21 mouse cellular contexts compared by ENCODE assay signal in genomic region chr4:126339461-126339860, GRCm38 (mm10). TPM values are rescaled to one million over a fixed set of nuclear protein-coding genes. Genes with fewer than 3 reads are reported as not detected.
"Had no signal": no experiment of that assay in that cellular context is flagged by ENCODE, and none has a peak within 500 bp of the region (broad histone marks: within the 10 kb centered on the region; RNA-seq: fewer than 3 reads in every experiment).

No protein-coding gene starts in this region.

- H3K27ac ChIP-seq: limb, embryonic 10.5 days; limb, embryonic 13.5 days; liver, embryonic 12.5 days; liver, embryonic 15.5 days; lung, embryonic 15.5 days; midbrain, embryonic 10.5 days; midbrain, embryonic 13.5 days; neural tube, embryonic 13.5 days had no signal

- H3K9ac ChIP-seq: limb, embryonic 13.5 days; liver, embryonic 12.5 days; liver, embryonic 15.5 days; lung, embryonic 15.5 days; midbrain, embryonic 13.5 days; neural tube, embryonic 13.5 days had no signal

- H3K9me3 ChIP-seq: limb, embryonic 10.5 days; limb, embryonic 13.5 days; liver, embryonic 12.5 days; liver, embryonic 15.5 days; lung, embryonic 15.5 days; megakaryocyte, embryonic 14.5 days; midbrain, embryonic 10.5 days; midbrain, embryonic 13.5 days; neural tube, embryonic 13.5 days had no signal

- DNase-seq: kidney, adult 9 months; kidney, postnatal 14 days; kidney, postnatal 4 days; liver; lung, adult 18-20 months; lung, postnatal 10 days; lung, postnatal 36 days; thymus, adult 18-20 months; thymus, postnatal 36 days had no signal

- H3K36me3 ChIP-seq: liver, embryonic 15.5 days; lung, embryonic 15.5 days had no signal

- H3K4me1 ChIP-seq: lung, embryonic 15.5 days; midbrain, embryonic 13.5 days; neural tube, embryonic 13.5 days had no signal

- H3K27me3 ChIP-seq: limb, embryonic 13.5 days; liver, embryonic 12.5 days; liver, embryonic 15.5 days; lung, embryonic 15.5 days; megakaryocyte, embryonic 14.5 days; midbrain, embryonic 13.5 days; neural tube, embryonic 13.5 days had no signal

- H3K4me3 ChIP-seq: limb, embryonic 10.5 days; limb, embryonic 13.5 days; liver, embryonic 12.5 days; liver, embryonic 15.5 days; lung, embryonic 15.5 days; megakaryocyte, embryonic 14.5 days; midbrain, embryonic 10.5 days; midbrain, embryonic 13.5 days; myocyte; neural tube, embryonic 13.5 days had no signal

RNA-seq across cellular contexts. Expression of gene Tekt2, which starts 14.0 kb away (rescaled TPM):
- total RNA-seq: monocyte, adult 5-6 weeks; neutrophil, adult 5-6 weeks had no signal

RNA-seq across cellular contexts. Expression of gene Col8a2, which starts 52.9 kb away (rescaled TPM):
- total RNA-seq: neutrophil, adult 5-6 weeks had no signal
